Mouse (Mus musculus) testis, adult 2 months (tissue): ENCODE measurements around the gene Wipf3. TPM values are rescaled to one million over a fixed set of nuclear protein-coding genes. Genes with fewer than 3 reads are reported as not detected.

Experiments
- H3K27ac ChIP-seq: fragments of 200-500 bp; 2 replicates; pipeline ENCODE4 v1.5.1; 2012; ENCODE audit warnings: low read depth, low read length; ENCODE audit not compliant: control insufficient read depth, insufficient read depth
- H3K27me3 ChIP-seq: fragments of 200-500 bp; 2 replicates; pipeline ENCODE4 v1.6.1; 2012; ENCODE audit warnings: mild to moderate bottlenecking, low read length, moderate library complexity; ENCODE audit not compliant: control insufficient read depth, insufficient read depth
- H3K36me3 ChIP-seq: fragments of 200-500 bp; 2 replicates; pipeline ENCODE4 v1.6.1; 2012; ENCODE audit warnings: mild to moderate bottlenecking, low read length; ENCODE audit not compliant: control insufficient read depth, insufficient read depth
- H3K4me1 ChIP-seq: fragments of 200-500 bp; 2 replicates; pipeline ENCODE4 v1.6.1; 2012; ENCODE audit warnings: low read length; ENCODE audit not compliant: control insufficient read depth, insufficient read depth
- H3K4me3 ChIP-seq: fragments of 200-500 bp; 2 replicates; pipeline ENCODE4 v1.5.1; 2012; ENCODE audit warnings: low read depth, mild to moderate bottlenecking, low read length, moderate library complexity, mixed read lengths; ENCODE audit not compliant: control insufficient read depth
- CTCF ChIP-seq: fragments of 200-500 bp; IDR thresholded peaks from 2 replicates; pipeline ENCODE4 v1.5.1; 2012; ENCODE audit warnings: low read depth, mild to moderate bottlenecking, inconsistent platforms, low read length, moderate library complexity; ENCODE audit not compliant: control insufficient read depth, insufficient read depth, insufficient replicate concordance
- POLR2A ChIP-seq: fragments of 200-500 bp; IDR thresholded peaks from 2 replicates; pipeline ENCODE4 v1.6.1; 2012; ENCODE audit warnings: low read depth, mild to moderate bottlenecking, inconsistent platforms, low read length, moderate library complexity; ENCODE audit not compliant: control insufficient read depth
- polyA plus RNA-seq: library from polyadenylated mRNA; depleted of rRNA; stranded (reverse); fragments of >200 nt; gene quantifications from 2 replicates; pipeline ENCODE4 v1.2.3, GENCODE M21; 2012

Gene Wipf3
- polyA plus RNA-seq, 1 experiment = 18.2 TPM

- Histone ChIP-seq H3K4me3 (no peak overlapping the region), H3K4me1 (peaks cover 7% of the 10 kb centered on the region), H3K27me3 (no peaks in the 10 kb centered on the region), H3K27ac (no peak overlapping the region), H3K36me3 (no peaks in the 10 kb centered on the region)
- TF ChIP-seq CTCF = no peak
- TF ChIP-seq POLR2A = no peak
Measured at GRCm38 (mm10) chr6:54409271-54409670, 20.1 kb upstream of the Wipf3 start.

GRCm38 (mm10) chr6:54410451-54410850 lies 19.0 kb upstream of the Wipf3 start:
- Histone ChIP-seq H3K27me3 (no peaks in the 10 kb centered on the region), H3K4me3 (no peak overlapping the region), H3K4me1 (peaks cover 7% of the 10 kb centered on the region), H3K36me3 (no peaks in the 10 kb centered on the region), H3K27ac (peak overlapping the region; percentile 44; the same call in 1 of the 2 replicates)
- TF ChIP-seq CTCF (no peak), POLR2A (no peak)

GRCm38 (mm10) chr6:54411591-54411990 lies 17.8 kb upstream of the Wipf3 start:
- no peak overlapping the region for H3K27ac ChIP-seq
- H3K4me1 ChIP-seq = peaks cover 7% of the 10 kb centered on the region
- no peaks in the 10 kb centered on the region for H3K27me3 ChIP-seq
- no peaks in the 10 kb centered on the region for H3K36me3 ChIP-seq
- TF ChIP-seq POLR2A (no peak), CTCF (no peak)
- no peak overlapping the region for H3K4me3 ChIP-seq

GRCm38 (mm10) chr6:54412879-54413278 lies 16.5 kb upstream of the Wipf3 start:
- H3K4me1 ChIP-seq = peaks cover 4% of the 10 kb centered on the region
- TF ChIP-seq POLR2A = no peak
- TF ChIP-seq CTCF = no peak
- no peaks in the 10 kb centered on the region for H3K27me3 ChIP-seq
- H3K27ac ChIP-seq = no peak overlapping the region
- no peaks in the 10 kb centered on the region for H3K36me3 ChIP-seq
- H3K4me3 ChIP-seq = no peak overlapping the region

- no peaks in the 10 kb centered on the region for H3K27me3 ChIP-seq
- H3K4me1 ChIP-seq = peaks cover 6% of the 10 kb centered on the region
- H3K36me3 ChIP-seq = no peaks in the 10 kb centered on the region
- no peak overlapping the region for H3K4me3 ChIP-seq
- TF ChIP-seq POLR2A (no peak), CTCF (no peak)
- peak overlapping the region; percentile 32; the same call in 1 of the 2 replicates for H3K27ac ChIP-seq
Measured at GRCm38 (mm10) chr6:54425230-54425629, 4.2 kb upstream of the Wipf3 start.

GRCm38 (mm10) chr6:54428850-54429446 lies 455 bp upstream of the Wipf3 start:
- TF ChIP-seq POLR2A (no peak), CTCF (no peak)
- peaks cover 6% of the 10 kb centered on the region for H3K4me1 ChIP-seq
- H3K4me3 ChIP-seq = peak overlapping the region; percentile 78
- no peaks in the 10 kb centered on the region; the same call in 1 of the 2 replicates for H3K27me3 ChIP-seq
- peak overlapping the region; percentile 67; the same call in 1 of the 2 replicates for H3K27ac ChIP-seq
- H3K36me3 ChIP-seq = no peaks in the 10 kb centered on the region

GRCm38 (mm10) chr6:54430221-54430620 lies 818 bp downstream of the Wipf3 start:
- no peaks in the 10 kb centered on the region for H3K36me3 ChIP-seq
- H3K4me3 ChIP-seq = peak overlapping the region; percentile 78
- H3K27ac ChIP-seq = peak overlapping the region; percentile 5; the same call in 1 of the 2 replicates
- peaks cover 6% of the 10 kb centered on the region for H3K4me1 ChIP-seq
- H3K27me3 ChIP-seq = no peaks in the 10 kb centered on the region; the same call in 1 of the 2 replicates
- TF ChIP-seq POLR2A (no peak), CTCF (no peak)

- no peak for TF ChIP-seq POLR2A
- no peaks in the 10 kb centered on the region for H3K36me3 ChIP-seq
- H3K4me1 ChIP-seq = peaks cover 6% of the 10 kb centered on the region
- H3K4me3 ChIP-seq = peak overlapping the region; percentile 44
- H3K27me3 ChIP-seq = no peaks in the 10 kb centered on the region; the same call in 1 of the 2 replicates
- H3K27ac ChIP-seq = peak overlapping the region; percentile 51; the same call in 1 of the 2 replicates
Measured at GRCm38 (mm10) chr6:54431761-54432160, 2.4 kb downstream of the Wipf3 start.
